Mouse (Mus musculus) kidney, postnatal 0 days (tissue): ENCODE data around the gene Smco3. TPM values are rescaled to one million over a fixed set of nuclear protein-coding genes. Genes with fewer than 3 reads are reported as not detected.

Experiments
- ATAC-seq: fragments of 200-750 bp; cut with Nextera tagmentation; replicated peaks from 2 replicates; pipeline ENCODE4 v1.8.0; 2017; ENCODE audit warnings: low read depth, moderate number of reproducible peaks, moderate TSS enrichment, moderate library complexity; ENCODE audit not compliant: low FRiP score
- DNase-seq: peaks from one replicate; pipeline ENCODE4 v3.0.0-alpha.2; 2016; ENCODE audit warnings: low spot score
- H3K27ac ChIP-seq: fragments of 300-500 bp; sonication (generic); 2 replicates; pipeline ENCODE4 v1.5.1; 2014; ENCODE audit warnings: mild to moderate bottlenecking
- H3K27me3 ChIP-seq: fragments of 300-500 bp; sonication (generic); 2 replicates; pipeline ENCODE4 v1.6.1; 2014; ENCODE audit warnings: low read length, mixed read lengths; ENCODE audit not compliant: insufficient read depth
- H3K36me3 ChIP-seq: fragments of 300-500 bp; sonication (generic); 2 replicates; pipeline ENCODE4 v1.6.1; 2014; ENCODE audit warnings: low read length, mixed read lengths; ENCODE audit not compliant: insufficient read depth
- H3K4me1 ChIP-seq: fragments of 300-500 bp; sonication (generic); replicated peaks from 2 replicates; pipeline ENCODE4 v1.6.1; 2014; ENCODE audit warnings: antibody characterized with exemption, low read length, mixed read lengths; ENCODE audit not compliant: insufficient read depth
- H3K4me2 ChIP-seq: fragments of 300-500 bp; sonication (generic); 2 replicates; pipeline ENCODE4 v1.6.1; 2014; ENCODE audit warnings: mild to moderate bottlenecking, low read length, moderate library complexity, mixed read lengths
- H3K4me3 ChIP-seq: fragments of 300-500 bp; sonication (generic); replicated peaks from 2 replicates; pipeline ENCODE4 v1.5.1; 2014; ENCODE audit warnings: low read depth, low read length
- H3K9ac ChIP-seq: fragments of 300-500 bp; sonication (generic); 2 replicates; pipeline ENCODE4 v1.6.1; 2014; ENCODE audit warnings: low read depth, low read length
- H3K9me3 ChIP-seq: fragments of 300-500 bp; sonication (generic); replicated peaks from 2 replicates; pipeline ENCODE4 v1.6.1; 2016; ENCODE audit warnings: low read length, inconsistent platforms, mixed read lengths
- CTCF ChIP-seq: IDR thresholded peaks from 2 replicates; pipeline ENCODE4 v1.5.1; 2016; ENCODE audit warnings: antibody characterized with exemption, low read depth, mild to moderate bottlenecking, moderate library complexity
- WGBS: fragments of 180-500 bp; shearing (Covaris S2); extraction: QIAGEN DNeasy Blood & Tissue Kit; methylation state at CpG from one replicate; pipeline ENCODE4 v1.1.7; 2014; 5-methylcytosine and 5-hydroxymethylcytosine counted together
- polyA plus RNA-seq: library from polyadenylated mRNA; unstranded; fragments of >200 nt; fragmentation: Nextera tagmentation; extraction: Ambion mirVana; gene quantifications from 2 replicates; pipeline ENCODE4 v1.2.1, GENCODE M21; 2015

Smco3 gene
- polyA plus RNA-seq, 1 experiment from 2014 or later, result 2.1 TPM

GRCm38 (mm10) chr6:136811196-136811595 lies 24.1 kb downstream of the Smco3 start:
- ATAC-seq, result no peak
- no peaks in the 10 kb centered on the region for H3K27me3 ChIP-seq
- peaks cover 34% of the 10 kb centered on the region for H3K36me3 ChIP-seq
- peaks cover 7% of the 10 kb centered on the region for H3K4me1 ChIP-seq
- H3K9ac ChIP-seq, result no peak overlapping the region
- H3K27ac ChIP-seq, result no peak overlapping the region
- TF ChIP-seq CTCF, result no peak
- H3K4me3 ChIP-seq, result no peak overlapping the region
- no peak for DNase-seq
- no peak overlapping the region for H3K4me2 ChIP-seq
- no peaks in the 10 kb centered on the region for H3K9me3 ChIP-seq
- WGBS, result 85% methylated on average over 10 of the region's 10 CpGs

- H3K27me3 ChIP-seq, result no peaks in the 10 kb centered on the region
- H3K4me3 ChIP-seq, result peak overlapping the region; percentile 61
- H3K9me3 ChIP-seq, result no peaks in the 10 kb centered on the region
- H3K9ac ChIP-seq, result no peak overlapping the region
- H3K4me1 ChIP-seq, result peaks cover 7% of the 10 kb centered on the region
- ATAC-seq, result no peak
- TF ChIP-seq CTCF, result no peak
- DNase-seq, result no peak
- H3K36me3 ChIP-seq, result peaks cover 26% of the 10 kb centered on the region
- H3K27ac ChIP-seq, result no peak overlapping the region
- peak overlapping the region; percentile 87 for H3K4me2 ChIP-seq
- WGBS, result 69% methylated on average over 13 of the region's 13 CpGs
These were observed 25.6 kb downstream of the Smco3 start for GRCm38 (mm10) chr6:136809673-136810072.

GRCm38 (mm10) chr6:136809077-136809476 lies 26.2 kb downstream of the Smco3 start:
- peak overlapping the region; percentile 68 for H3K9ac ChIP-seq
- H3K4me2 ChIP-seq, result peak overlapping the region; percentile 87
- peaks cover 7% of the 10 kb centered on the region for H3K4me1 ChIP-seq
- WGBS, result 35% methylated on average over 14 of the region's 14 CpGs
- H3K4me3 ChIP-seq, result peak overlapping the region; percentile 61
- TF ChIP-seq CTCF, result no peak
- no peaks in the 10 kb centered on the region for H3K9me3 ChIP-seq
- DNase-seq (no peak), ATAC-seq (no peak)
- no peaks in the 10 kb centered on the region for H3K27me3 ChIP-seq
- 0 out of 2 replicates have a peak overlapping the region, but pooled peaks have one; percentile 84 for H3K27ac ChIP-seq
- H3K36me3 ChIP-seq, result peaks cover 20% of the 10 kb centered on the region

GRCm38 (mm10) chr6:136808631-136809046 lies 26.6 kb downstream of the Smco3 start:
- ATAC-seq, result peak; percentile 22; the same call in 1 of the 2 replicates
- no peak for TF ChIP-seq CTCF
- peak overlapping the region; percentile 61 for H3K4me3 ChIP-seq
- 0% methylated on average over 23 of the region's 28 CpGs for WGBS
- peaks cover 16% of the 10 kb centered on the region for H3K36me3 ChIP-seq
- H3K27me3 ChIP-seq, result no peaks in the 10 kb centered on the region
- DNase-seq, result no peak
- no peaks in the 10 kb centered on the region for H3K9me3 ChIP-seq
- peak overlapping the region; percentile 84; the same call in 1 of the 2 replicates for H3K27ac ChIP-seq
- peaks cover 7% of the 10 kb centered on the region for H3K4me1 ChIP-seq
- peak overlapping the region; percentile 87 for H3K4me2 ChIP-seq
- peak overlapping the region; percentile 68 for H3K9ac ChIP-seq

GRCm38 (mm10) chr6:136808014-136808417 lies 27.2 kb downstream of the Smco3 start, which contains the start of gene H2afj:
Gene H2afj (plus strand): TSS chr6:136808244.
- peak within 1 kb of the TSS; percentile 68 for H3K9ac ChIP-seq
- peaks cover 11% of the 10 kb centered on the region for H3K36me3 ChIP-seq
- peak; percentile 98 for DNase-seq
- peak within 1 kb of the TSS; percentile 61 for H3K4me3 ChIP-seq
- H3K27me3 ChIP-seq, result no peaks in the 10 kb centered on the region
- TF ChIP-seq CTCF, result no peak
- H3K4me1 ChIP-seq, result peaks cover 7% of the 10 kb centered on the region
- H3K4me2 ChIP-seq, result peak within 1 kb of the TSS; percentile 87
- WGBS, result 1% methylated on average over 34 of the region's 34 CpGs
- peak; percentile 92 for ATAC-seq
- H3K27ac ChIP-seq, result peak within 1 kb of the TSS; percentile 84
- no peaks in the 10 kb centered on the region for H3K9me3 ChIP-seq

GRCm38 (mm10) chr6:136807395-136808013 lies 27.7 kb downstream of the Smco3 start:
- no peak for TF ChIP-seq CTCF
- ATAC-seq (no peak), DNase-seq (no peak)
- H3K4me3 ChIP-seq, result peak overlapping the region; percentile 61; the same call in 1 of the 2 replicates
- H3K36me3 ChIP-seq, result peaks cover 7% of the 10 kb centered on the region
- peaks cover 7% of the 10 kb centered on the region for H3K4me1 ChIP-seq
- no peaks in the 10 kb centered on the region for H3K9me3 ChIP-seq
- peak overlapping the region; percentile 87 for H3K4me2 ChIP-seq
- H3K9ac ChIP-seq, result peak overlapping the region; percentile 1; the same call in 1 of the 2 replicates
- H3K27ac ChIP-seq, result peak overlapping the region; percentile 13; the same call in 1 of the 2 replicates
- no peaks in the 10 kb centered on the region for H3K27me3 ChIP-seq
- WGBS, result 48% methylated on average over 18 of the region's 18 CpGs
